Mouse (Mus musculus) ES-E14 (cell line): Measurements from ENCODE around the gene Fam193b.
A peak's percentile ranks its signal among the peaks of the same experiment; 100 is the strongest.

Experiments used
- CHD2 ChIP-seq: IDR thresholded peaks from 2 replicates; pipeline ENCODE4 v1.6.1; 2014; ENCODE audit warnings: mild to moderate bottlenecking, low read depth, low read length, inconsistent platforms
- HCFC1 ChIP-seq: IDR thresholded peaks from 2 replicates; pipeline ENCODE4 v1.6.1; 2012; ENCODE audit warnings: low read length, inconsistent platforms, borderline replicate concordance; ENCODE audit not compliant: insufficient read depth
- MAFK ChIP-seq: IDR thresholded peaks from 2 replicates; pipeline ENCODE4 v1.6.1; 2014; ENCODE audit warnings: mild to moderate bottlenecking, low read depth, low read length, inconsistent platforms; ENCODE audit not compliant: insufficient read depth
- ZC3H11A ChIP-seq: IDR thresholded peaks from 2 replicates; pipeline ENCODE4 v1.6.1; 2012; ENCODE audit warnings: low read depth, mild to moderate bottlenecking, inconsistent platforms, low read length, borderline replicate concordance
- ZNF384 ChIP-seq: IDR thresholded peaks from 2 replicates; pipeline ENCODE4 v1.6.1; 2012; ENCODE audit warnings: low read depth, low read length, inconsistent platforms

DNA sequence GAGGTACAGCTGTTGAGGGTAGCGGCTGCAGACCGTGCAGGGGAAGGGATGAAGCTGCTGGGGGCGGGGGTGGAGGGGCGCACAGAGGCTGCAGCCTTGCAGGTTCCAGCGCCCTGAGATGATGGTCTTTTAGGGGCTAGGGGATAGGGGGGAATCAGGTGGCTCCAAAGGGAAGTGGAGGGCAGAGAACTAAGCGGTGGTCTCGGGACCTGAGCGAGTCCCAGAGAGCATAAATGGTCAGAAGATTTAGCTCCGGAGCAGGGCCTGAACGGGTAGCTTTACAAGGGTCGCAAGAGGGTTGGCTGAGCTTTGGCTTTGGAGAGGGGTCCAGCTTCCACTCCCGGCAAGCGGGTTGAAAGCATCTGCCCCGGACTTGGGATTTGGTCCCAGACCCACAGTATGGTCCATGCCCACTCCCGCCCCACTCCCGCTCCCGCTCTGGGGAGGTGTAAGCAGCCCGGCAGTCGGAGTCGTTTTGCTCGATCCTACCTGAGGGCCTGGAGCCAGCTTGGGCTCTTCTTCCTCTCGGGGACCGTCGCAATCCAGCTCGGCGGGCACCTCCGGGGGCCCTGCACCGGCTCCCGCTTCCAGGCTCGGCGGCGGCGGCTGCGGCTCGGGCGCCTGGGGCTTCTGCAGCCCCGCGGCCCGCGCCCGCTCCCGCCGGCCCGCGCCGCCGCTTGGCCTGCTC, 490 bp downstream of the Fam193b start:
- no peak for TF ChIP-seq ZNF384
- TF ChIP-seq MAFK: no peak
- no peak for TF ChIP-seq ZC3H11A
- 0 out of 2 replicates have a peak, but pooled peaks have one; percentile 34 for TF ChIP-seq HCFC1
- TF ChIP-seq CHD2: no peak
